Mouse (Mus musculus) neural tube, embryonic 14.5 days (tissue): Measurements from ENCODE around the gene Tenm2. TPM values are rescaled to one million over a fixed set of nuclear protein-coding genes. Genes with fewer than 3 reads are reported as not detected.

Experiments
- ATAC-seq: fragments of 200-750 bp; cut with Nextera tagmentation; 2 replicates; pipeline ENCODE4 v1.8.0; 2017; ENCODE audit warnings: low read depth, mild to moderate bottlenecking, moderate TSS enrichment, moderate library complexity
- H3K27ac ChIP-seq: fragments of 300-500 bp; sonication (generic); 2 replicates; pipeline ENCODE4 v1.5.1; 2014; ENCODE audit warnings: low read depth, mild to moderate bottlenecking, control low read depth, low read length, moderate library complexity, mixed read lengths
- H3K27me3 ChIP-seq: fragments of 300-500 bp; sonication (generic); 2 replicates; pipeline ENCODE4 v1.6.1; 2014; ENCODE audit warnings: low read length; ENCODE audit not compliant: control insufficient read depth, insufficient read depth
- H3K36me3 ChIP-seq: fragments of 300-500 bp; sonication (generic); 2 replicates; pipeline ENCODE4 v1.6.1; 2014; ENCODE audit warnings: low read length, mixed read lengths; ENCODE audit not compliant: control insufficient read depth, insufficient read depth
- H3K4me1 ChIP-seq: fragments of 300-500 bp; sonication (generic); 2 replicates; pipeline ENCODE4 v1.6.1; 2014; ENCODE audit warnings: low read length; ENCODE audit not compliant: control insufficient read depth, insufficient read depth
- H3K4me2 ChIP-seq: fragments of 300-500 bp; sonication (generic); 2 replicates; pipeline ENCODE4 v1.6.1; 2014; ENCODE audit warnings: mild to moderate bottlenecking, low read depth, low read length, control low read depth
- H3K4me3 ChIP-seq: fragments of 300-500 bp; sonication (generic); 2 replicates; pipeline ENCODE4 v1.5.1; 2014; ENCODE audit warnings: low read depth, low read length, control low read depth, mixed read lengths
- H3K9ac ChIP-seq: fragments of 300-500 bp; sonication (generic); replicated peaks from 2 replicates; pipeline ENCODE4 v1.6.1; 2014; ENCODE audit warnings: low read depth, mild to moderate bottlenecking, control low read depth, low read length, mixed read lengths
- H3K9me3 ChIP-seq: fragments of 300-500 bp; sonication (generic); 2 replicates; pipeline ENCODE4 v1.6.1; 2016; ENCODE audit warnings: low read length; ENCODE audit not compliant: control insufficient read depth
- WGBS: fragments of 180-500 bp; shearing (Covaris S2); extraction: QIAGEN DNeasy Blood & Tissue Kit; methylation state at CpG from one replicate; pipeline ENCODE4 v1.1.7; 2014; 5-methylcytosine and 5-hydroxymethylcytosine counted together
- polyA plus RNA-seq: library from polyadenylated mRNA; unstranded; fragments of >200 nt; fragmentation: Nextera tagmentation; extraction: Ambion mirVana; gene quantifications from 2 replicates; pipeline ENCODE4 v1.2.1, GENCODE M21; 2014

Tenm2 gene
- polyA plus RNA-seq, 1 experiment from 2014 or later = 32.2 TPM

DNA sequence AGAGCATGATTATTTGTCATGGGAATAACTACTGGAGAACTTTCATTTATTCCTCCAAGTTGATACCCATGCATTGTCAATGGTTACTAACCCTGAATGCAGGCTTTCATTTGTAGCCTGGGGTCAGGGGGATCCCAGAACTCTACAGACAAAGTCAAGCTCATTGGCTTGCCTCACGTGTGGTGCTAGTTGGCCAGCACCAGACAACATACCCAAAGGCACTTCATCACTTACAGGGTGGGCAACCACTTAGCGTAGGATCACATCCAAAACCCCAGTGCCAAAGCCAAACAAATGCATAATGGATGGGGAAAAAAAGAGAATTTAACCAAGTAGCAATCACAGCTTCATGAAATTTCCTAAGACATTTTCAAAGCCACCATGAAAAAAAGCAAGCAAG lies 261.6 kb downstream of the Tenm2 start:
- H3K27me3 ChIP-seq = no peaks in the 10 kb centered on the region
- no peak overlapping the region for H3K4me2 ChIP-seq
- H3K36me3 ChIP-seq = no peaks in the 10 kb centered on the region
- H3K4me3 ChIP-seq = no peak overlapping the region
- H3K4me1 ChIP-seq = no peaks in the 10 kb centered on the region
- WGBS = 68% methylated on average over 2 of the region's 2 CpGs
- no peaks in the 10 kb centered on the region for H3K9me3 ChIP-seq
- no peak overlapping the region for H3K9ac ChIP-seq
- ATAC-seq = no peak
- no peak overlapping the region for H3K27ac ChIP-seq

DNA sequence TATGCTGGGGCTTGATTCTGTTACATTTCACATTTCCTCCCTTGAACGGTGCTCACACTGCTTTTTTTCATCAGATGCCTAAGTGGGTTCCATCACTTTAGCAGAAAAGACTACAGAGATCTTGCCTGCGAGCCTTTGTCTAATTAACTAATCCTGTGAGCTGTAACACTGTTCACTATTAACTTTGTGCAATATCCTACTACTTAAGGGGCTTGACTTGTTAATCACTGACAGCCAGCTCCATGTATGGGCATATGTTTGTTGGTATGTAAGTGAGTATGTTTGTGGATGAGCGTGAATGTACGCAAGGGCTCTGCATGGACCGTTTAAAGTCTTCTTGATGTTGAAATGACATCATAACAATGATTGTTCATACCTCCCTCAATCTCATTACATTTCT lies 277.7 kb downstream of the Tenm2 start:
- no peaks in the 10 kb centered on the region for H3K9me3 ChIP-seq
- 83% methylated on average over 5 of the region's 5 CpGs for WGBS
- H3K9ac ChIP-seq = no peak overlapping the region
- ATAC-seq = no peak
- H3K4me1 ChIP-seq = no peaks in the 10 kb centered on the region
- no peak overlapping the region for H3K27ac ChIP-seq
- no peak overlapping the region for H3K4me3 ChIP-seq
- no peaks in the 10 kb centered on the region for H3K27me3 ChIP-seq
- H3K4me2 ChIP-seq = no peak overlapping the region
- no peaks in the 10 kb centered on the region for H3K36me3 ChIP-seq

DNA sequence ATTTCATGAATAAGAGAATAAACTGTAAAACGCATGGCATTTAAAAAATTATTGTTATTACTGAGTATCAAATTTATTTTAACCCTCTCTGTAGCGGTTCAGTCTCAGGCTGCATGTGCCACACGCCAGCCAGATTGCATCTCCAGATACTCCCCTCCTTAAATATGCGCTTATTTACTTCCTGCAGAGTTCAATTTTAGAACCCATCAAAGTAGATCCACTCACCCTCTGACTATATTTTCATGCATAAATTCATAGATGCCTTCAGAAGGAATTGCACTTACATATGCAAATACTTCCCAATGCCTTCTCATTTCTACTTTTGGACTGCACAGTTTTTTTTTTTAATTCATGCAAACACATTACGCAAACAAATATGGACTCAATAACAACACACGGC lies 294.3 kb downstream of the Tenm2 start:
- 74% methylated on average over 6 of the region's 6 CpGs for WGBS
- no peak overlapping the region for H3K9ac ChIP-seq
- 0 out of 2 replicates have a peak, but pooled peaks cover 3% of the 10 kb centered on the region for H3K4me1 ChIP-seq
- no peak for ATAC-seq
- H3K27me3 ChIP-seq = no peaks in the 10 kb centered on the region
- H3K36me3 ChIP-seq = no peaks in the 10 kb centered on the region
- no peak overlapping the region for H3K4me3 ChIP-seq
- H3K9me3 ChIP-seq = no peaks in the 10 kb centered on the region
- no peak overlapping the region for H3K4me2 ChIP-seq
- H3K27ac ChIP-seq = no peak overlapping the region

DNA sequence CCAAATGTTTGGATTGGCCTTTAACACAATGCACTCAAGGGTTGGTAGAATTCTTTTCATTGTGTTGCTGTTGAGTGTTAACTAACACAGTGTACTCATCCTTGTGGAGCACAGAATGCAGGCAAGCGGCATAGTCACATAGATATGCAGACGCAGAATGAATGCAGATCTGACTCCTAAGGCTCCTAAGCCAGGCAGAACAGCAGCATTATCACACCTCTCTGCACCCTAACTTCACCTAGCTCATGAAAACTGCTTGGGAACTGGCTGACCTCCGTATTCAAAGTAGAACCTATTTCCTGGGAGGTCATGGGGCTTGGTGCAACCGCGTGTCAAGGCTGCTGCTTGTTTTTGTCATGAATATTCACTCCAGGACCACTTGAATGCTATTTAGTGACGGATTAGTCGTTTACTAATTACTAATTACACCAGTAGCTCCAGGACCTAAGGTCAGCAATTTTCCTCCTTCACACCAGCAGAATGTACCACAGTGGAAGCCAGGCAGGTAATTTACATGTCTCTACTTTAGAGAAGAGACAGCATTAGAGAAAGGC lies 295.1 kb downstream of the Tenm2 start:
- H3K4me1 ChIP-seq = 0 out of 2 replicates have a peak, but pooled peaks cover 3% of the 10 kb centered on the region
- no peaks in the 10 kb centered on the region for H3K9me3 ChIP-seq
- no peaks in the 10 kb centered on the region for H3K36me3 ChIP-seq
- no peak for ATAC-seq
- no peaks in the 10 kb centered on the region for H3K27me3 ChIP-seq
- H3K4me2 ChIP-seq = no peak overlapping the region
- no peak overlapping the region for H3K4me3 ChIP-seq
- H3K9ac ChIP-seq = no peak overlapping the region
- no peak overlapping the region for H3K27ac ChIP-seq
- WGBS = 33% methylated on average over 7 of the region's 7 CpGs

DNA sequence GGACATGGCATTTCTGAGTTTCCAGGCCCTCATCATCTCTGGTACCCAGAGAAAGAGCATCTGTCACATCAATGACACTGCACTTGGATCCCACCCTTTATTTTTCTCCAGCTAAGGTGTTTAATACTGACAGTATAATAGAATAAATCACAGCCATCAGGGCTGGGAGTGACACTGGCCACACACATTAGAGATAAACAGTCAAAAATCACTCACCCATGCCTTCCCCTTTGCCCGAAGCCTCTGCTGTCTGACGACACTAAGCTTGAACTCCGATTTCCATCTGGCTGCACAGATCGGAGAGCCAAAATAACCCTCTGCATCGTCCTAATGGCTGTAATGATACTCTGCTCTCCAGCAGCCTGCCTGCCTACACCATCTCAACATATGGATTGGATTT lies 305.9 kb downstream of the Tenm2 start:
- WGBS = 85% methylated on average over 5 of the region's 5 CpGs
- no peak for ATAC-seq
- Histone ChIP-seq H3K27me3 (no peaks in the 10 kb centered on the region), H3K27ac (no peak overlapping the region), H3K4me2 (no peak overlapping the region), H3K9ac (no peak overlapping the region), H3K36me3 (no peaks in the 10 kb centered on the region), H3K4me1 (no peaks in the 10 kb centered on the region), H3K4me3 (no peak overlapping the region), H3K9me3 (no peaks in the 10 kb centered on the region)

DNA sequence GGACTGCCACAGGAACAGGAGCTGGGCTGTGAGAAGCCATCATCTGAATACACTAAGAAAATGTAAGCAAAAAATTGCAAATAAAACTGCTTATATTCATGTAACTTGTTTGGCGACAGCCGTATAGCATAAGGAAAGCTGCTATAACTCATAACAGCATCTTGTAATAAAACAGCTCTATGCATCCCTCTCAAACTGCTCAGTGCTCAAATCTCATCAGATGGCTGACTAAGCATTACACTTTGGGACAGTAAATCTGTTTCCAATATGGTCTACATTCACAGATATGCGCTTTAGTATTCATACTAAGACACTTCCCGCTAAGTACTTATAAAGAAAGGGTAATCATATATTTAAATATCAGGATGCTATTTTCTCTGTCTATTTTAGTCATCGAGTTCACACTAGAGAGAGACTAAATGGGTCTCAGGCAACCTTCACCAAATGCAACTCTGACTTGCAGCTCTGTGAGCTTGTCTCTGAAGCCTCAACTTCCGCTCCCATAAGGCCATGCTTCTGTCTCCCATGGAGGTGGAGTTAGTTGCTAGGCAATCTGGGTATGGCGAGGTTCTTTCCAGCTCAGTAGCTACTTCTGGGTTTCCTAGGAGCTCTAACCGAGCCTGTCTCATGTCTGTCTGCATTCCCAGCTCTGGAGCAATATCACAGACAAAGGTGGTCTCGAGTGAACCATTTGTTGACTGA lies 308.9 kb downstream of the Tenm2 start:
- no peaks in the 10 kb centered on the region for H3K36me3 ChIP-seq
- no peaks in the 10 kb centered on the region for H3K27me3 ChIP-seq
- no peak for ATAC-seq
- no peak overlapping the region for H3K27ac ChIP-seq
- H3K4me1 ChIP-seq = no peaks in the 10 kb centered on the region
- no peak overlapping the region for H3K9ac ChIP-seq
- 64% methylated on average over 9 of the region's 9 CpGs for WGBS
- H3K4me2 ChIP-seq = no peak overlapping the region
- no peak overlapping the region for H3K4me3 ChIP-seq
- H3K9me3 ChIP-seq = no peaks in the 10 kb centered on the region

DNA sequence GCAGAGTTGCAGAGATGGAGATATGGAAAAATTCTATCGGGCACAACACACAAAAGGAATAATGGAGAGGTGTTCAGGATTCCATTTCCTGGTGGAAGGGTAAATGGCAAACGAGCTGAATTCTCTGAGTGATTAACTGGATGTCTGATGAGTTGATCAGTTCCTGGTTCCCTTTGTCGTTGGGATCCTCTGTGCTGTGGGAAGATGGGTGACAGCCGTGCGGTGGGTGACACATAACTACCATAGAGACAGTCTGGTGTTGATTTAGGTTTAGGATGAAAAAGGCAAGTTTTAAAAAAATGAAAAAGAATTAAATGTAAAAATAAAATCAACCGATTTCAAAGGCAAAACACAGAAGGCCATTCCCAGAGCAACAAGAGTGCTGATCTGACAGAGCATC lies 316.5 kb downstream of the Tenm2 start:
- ATAC-seq = no peak
- Histone ChIP-seq H3K4me2 (no peak overlapping the region), H3K27me3 (no peaks in the 10 kb centered on the region), H3K36me3 (no peaks in the 10 kb centered on the region), H3K9me3 (no peaks in the 10 kb centered on the region), H3K9ac (no peak overlapping the region), H3K4me1 (no peaks in the 10 kb centered on the region), H3K27ac (no peak overlapping the region), H3K4me3 (no peak overlapping the region)
- WGBS = 90% methylated on average over 6 of the region's 6 CpGs

DNA sequence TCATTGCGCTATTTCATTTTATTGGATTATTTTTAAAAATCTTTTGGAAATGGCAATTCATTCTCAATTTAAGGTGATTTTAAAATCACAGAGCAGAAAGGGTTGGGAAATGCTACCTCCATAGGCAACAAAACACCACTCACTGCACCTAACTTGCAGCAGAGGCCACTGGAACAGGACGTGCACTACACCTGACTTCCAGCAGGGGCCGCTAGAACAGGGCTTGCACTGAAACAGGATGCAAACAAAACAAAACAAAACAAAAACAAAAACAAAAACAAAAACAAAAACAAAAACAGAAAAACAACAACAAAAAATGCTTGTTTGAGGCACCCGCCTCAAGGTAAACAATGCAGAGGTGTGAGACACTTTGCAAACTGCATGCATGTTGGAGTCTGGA lies 324.4 kb downstream of the Tenm2 start:
- WGBS = 81% methylated on average over 4 of the region's 4 CpGs
- Histone ChIP-seq H3K36me3 (no peaks in the 10 kb centered on the region), H3K27ac (no peak overlapping the region)

DNA sequence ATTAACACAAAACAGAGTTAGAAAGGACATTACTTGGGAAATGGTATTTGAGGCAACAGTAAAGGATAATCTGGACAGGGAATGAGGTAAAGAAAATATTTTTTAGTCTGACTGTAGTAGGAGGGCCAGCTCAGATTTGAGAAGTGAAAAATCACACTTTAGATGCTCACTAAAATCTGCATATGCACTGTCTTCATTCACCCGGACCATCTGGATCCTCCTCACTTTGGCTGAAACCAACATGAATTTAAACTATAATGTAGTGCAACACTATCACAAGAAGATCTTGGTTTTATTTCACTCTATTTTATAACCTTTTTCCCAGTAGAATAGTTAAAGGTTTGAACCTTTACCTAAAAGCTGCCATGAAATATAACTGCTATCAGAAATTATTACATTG lies 326.7 kb downstream of the Tenm2 start:
- ATAC-seq = no peak
- Histone ChIP-seq H3K27me3 (no peaks in the 10 kb centered on the region), H3K4me2 (no peak overlapping the region), H3K4me3 (no peak overlapping the region), H3K36me3 (no peaks in the 10 kb centered on the region), H3K9ac (no peak overlapping the region), H3K4me1 (no peaks in the 10 kb centered on the region), H3K27ac (no peak overlapping the region), H3K9me3 (no peaks in the 10 kb centered on the region)
- 85% methylated on average over 1 of the region's 1 CpGs for WGBS

More for the DNA sequence above, 324.4 kb downstream of the Tenm2 start:
- no peak overlapping the region for H3K4me2 ChIP-seq
- no peaks in the 10 kb centered on the region for H3K27me3 ChIP-seq
- no peaks in the 10 kb centered on the region for H3K4me1 ChIP-seq
- no peak overlapping the region for H3K4me3 ChIP-seq
- no peak overlapping the region for H3K9ac ChIP-seq
- no peak for ATAC-seq
- no peaks in the 10 kb centered on the region for H3K9me3 ChIP-seq
